Mouse (Mus musculus): ENCODE measurements around the gene Kndc1. TPM values are rescaled to one million over a fixed set of nuclear protein-coding genes. Genes with fewer than 3 reads are reported as not detected.

Gene Kndc1
- polyA plus RNA-seq, 1 experiment from 2014 or later = not detected

DNA sequence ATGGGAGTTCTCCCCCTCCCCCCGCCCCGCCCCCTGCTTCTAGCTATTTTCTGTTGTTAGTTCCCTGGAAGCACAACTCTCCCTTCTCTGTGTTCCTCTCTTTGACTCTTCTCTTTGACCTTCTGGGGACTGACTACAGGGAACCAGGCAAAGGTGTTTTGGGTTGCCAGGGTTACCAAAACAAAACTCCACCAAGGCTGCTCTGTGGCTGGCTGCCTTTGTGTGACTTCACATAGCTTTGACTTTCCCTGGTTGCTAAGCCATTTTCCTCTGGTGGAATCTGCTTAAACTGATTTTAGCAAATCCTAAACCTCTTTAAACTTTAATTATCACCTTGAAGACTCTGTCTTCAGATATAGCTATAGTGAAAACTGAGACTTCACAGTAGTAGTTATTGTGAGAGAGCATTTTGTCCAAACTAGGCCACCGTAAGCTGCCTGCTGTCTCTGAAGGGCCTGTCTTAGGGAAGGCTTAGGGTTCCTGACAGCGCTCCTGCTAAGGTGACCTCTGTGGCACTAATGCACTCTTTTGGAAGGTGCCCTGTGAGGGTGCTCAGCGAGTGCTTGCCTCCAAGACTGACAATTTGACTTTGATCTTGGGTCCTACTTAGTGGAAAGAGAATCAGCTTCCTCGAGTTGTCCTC lies 57.6 kb downstream of the Kndc1 start:
- Histone ChIP-seq H3K79me2 (ENCODE audit: inconsistent target) (no peaks in the 10 kb centered on the region; the same call in 1 of the 2 replicates), H3K36me3 (ENCODE audit: inconsistent target) (no peaks in the 10 kb centered on the region), H3K4me3 (ENCODE audit: inconsistent target) (no peak overlapping the region), H3K27ac (no peak overlapping the region)
- 88% methylated on average over 6 of the region's 6 CpGs for whole genome bisulfite sequencing (ENCODE audit: missing documents)

DNA sequence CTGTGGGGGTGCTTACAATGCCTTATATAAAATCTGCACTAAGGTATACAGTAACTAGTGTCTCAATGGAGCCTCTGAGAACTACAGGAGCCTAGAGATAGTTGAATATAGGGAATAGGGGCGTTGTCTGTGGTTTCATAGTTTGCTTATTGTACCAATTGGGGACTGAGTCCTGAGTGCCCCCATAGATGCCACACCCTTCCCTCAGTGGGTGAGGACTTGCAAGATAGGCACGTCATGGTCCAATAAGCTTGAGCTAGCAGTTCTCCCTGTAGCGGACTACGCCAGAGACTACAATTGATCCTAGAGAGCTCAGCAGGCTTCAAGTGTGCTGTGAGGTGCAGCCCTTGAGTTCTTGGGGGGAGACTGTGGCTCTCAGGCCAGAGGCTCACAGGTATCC lies 61.0 kb downstream of the Kndc1 start:
- Histone ChIP-seq H3K27ac (no peak overlapping the region), H3K79me2 (ENCODE audit: inconsistent target) (no peaks in the 10 kb centered on the region; the same call in 1 of the 2 replicates), H3K36me3 (ENCODE audit: inconsistent target) (no peaks in the 10 kb centered on the region), H3K4me3 (ENCODE audit: inconsistent target) (no peak overlapping the region)
- 98% methylated on average over 4 of the region's 4 CpGs for WGBS (ENCODE audit: missing documents)

DNA sequence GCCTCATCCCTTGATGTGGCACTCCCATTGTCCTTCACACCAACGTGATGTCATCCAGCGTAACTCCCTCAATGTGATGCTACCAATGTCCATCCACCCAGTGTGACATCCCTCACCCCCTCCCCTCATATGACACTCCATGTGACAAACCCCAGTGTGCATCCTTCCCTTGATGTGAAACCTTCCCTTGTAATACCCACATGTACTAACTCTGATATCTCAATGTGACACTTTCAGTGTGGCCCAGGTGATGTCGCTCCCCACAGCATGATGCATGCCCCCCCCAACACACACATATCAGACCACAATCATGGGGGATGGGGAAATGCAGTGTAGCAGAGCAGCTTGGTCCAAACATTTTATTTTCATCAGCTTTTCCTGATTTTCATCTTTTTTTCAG lies 62.2 kb downstream of the Kndc1 start:
- no peaks in the 10 kb centered on the region for H3K36me3 ChIP-seq (ENCODE audit: inconsistent target)
- no peak overlapping the region for H3K4me3 ChIP-seq (ENCODE audit: inconsistent target)
- H3K79me2 ChIP-seq (ENCODE audit: inconsistent target) = no peaks in the 10 kb centered on the region; the same call in 1 of the 2 replicates
- 92% methylated on average over 3 of the region's 3 CpGs for WGBS (ENCODE audit: missing documents)
- no peak overlapping the region for H3K27ac ChIP-seq

DNA sequence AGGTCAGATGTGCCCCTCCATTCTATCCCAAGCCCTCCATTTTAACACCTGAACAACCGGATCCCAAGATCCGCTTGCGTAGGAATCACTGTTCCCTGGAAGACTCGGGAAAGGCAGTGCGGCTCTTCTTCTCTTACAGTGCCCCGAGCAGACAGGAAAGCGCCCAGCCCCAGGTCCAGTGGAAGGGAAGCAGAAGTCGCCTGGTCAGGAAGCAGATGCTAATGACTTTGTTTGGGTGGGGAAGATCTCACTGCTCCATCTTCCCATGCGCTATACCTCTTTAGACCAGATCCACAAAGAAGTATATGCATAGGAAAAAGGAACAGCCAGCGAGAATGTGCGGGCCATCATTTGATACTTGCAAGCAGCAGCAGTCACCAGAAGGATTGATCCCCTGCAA lies 62.9 kb downstream of the Kndc1 start:
- Histone ChIP-seq H3K4me3 (ENCODE audit: inconsistent target) (no peak overlapping the region), H3K79me2 (ENCODE audit: inconsistent target) (no peaks in the 10 kb centered on the region), H3K36me3 (ENCODE audit: inconsistent target) (no peaks in the 10 kb centered on the region), H3K27ac (no peak overlapping the region)
- 6% methylated on average over 11 of the region's 11 CpGs for WGBS (ENCODE audit: missing documents)

DNA sequence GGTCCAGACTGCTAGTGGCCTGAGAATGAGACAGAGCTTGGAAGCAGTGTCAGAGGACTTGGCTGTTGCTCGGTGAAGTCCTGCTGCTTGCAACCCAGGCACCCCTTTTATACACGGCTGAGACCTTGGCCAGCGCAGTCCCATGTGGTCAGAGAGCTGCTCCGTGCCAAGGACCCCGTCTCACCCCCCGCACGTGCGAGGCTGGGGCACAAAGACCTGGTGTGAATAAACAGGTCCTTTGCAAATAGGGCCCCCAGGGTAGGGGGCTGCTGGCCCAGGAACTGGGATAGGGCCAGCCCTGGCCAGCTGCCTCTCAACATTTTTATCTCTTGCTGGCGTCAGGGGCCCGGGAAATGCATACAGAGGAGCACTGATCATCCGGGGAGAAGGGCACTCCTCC lies 63.5 kb downstream of the Kndc1 start:
- Histone ChIP-seq H3K36me3 (ENCODE audit: inconsistent target) (no peaks in the 10 kb centered on the region), H3K79me2 (ENCODE audit: inconsistent target) (no peaks in the 10 kb centered on the region), H3K27ac (no peak overlapping the region), H3K4me3 (ENCODE audit: inconsistent target) (no peak overlapping the region)
- WGBS (ENCODE audit: missing documents) = 47% methylated on average over 11 of the region's 11 CpGs

DNA sequence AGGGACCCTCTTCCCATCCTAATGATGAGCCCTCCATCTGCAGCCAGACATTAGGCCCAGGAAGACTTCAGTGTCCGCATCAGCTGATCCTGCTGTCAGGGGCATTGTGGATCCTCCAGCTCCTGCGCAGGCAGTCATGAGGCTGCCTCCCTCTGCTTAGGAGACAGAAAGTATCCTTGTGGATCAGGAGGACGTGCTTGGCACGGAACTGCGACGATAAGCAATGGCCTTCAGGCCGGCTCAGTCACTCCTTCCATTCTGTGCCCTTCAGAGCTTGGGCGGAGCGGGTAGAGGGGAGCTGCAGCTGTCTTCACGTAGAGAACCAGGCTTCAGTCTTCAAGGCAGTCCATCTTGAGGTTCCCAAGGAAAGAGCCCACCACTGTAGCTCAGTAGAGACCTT lies 66.6 kb downstream of the Kndc1 start:
- no peak overlapping the region for H3K27ac ChIP-seq
- no peak overlapping the region for H3K4me3 ChIP-seq (ENCODE audit: inconsistent target)
- WGBS (ENCODE audit: missing documents) = 91% methylated on average over 10 of the region's 10 CpGs
- no peaks in the 10 kb centered on the region for H3K79me2 ChIP-seq (ENCODE audit: inconsistent target)
- H3K36me3 ChIP-seq (ENCODE audit: inconsistent target) = no peaks in the 10 kb centered on the region

DNA sequence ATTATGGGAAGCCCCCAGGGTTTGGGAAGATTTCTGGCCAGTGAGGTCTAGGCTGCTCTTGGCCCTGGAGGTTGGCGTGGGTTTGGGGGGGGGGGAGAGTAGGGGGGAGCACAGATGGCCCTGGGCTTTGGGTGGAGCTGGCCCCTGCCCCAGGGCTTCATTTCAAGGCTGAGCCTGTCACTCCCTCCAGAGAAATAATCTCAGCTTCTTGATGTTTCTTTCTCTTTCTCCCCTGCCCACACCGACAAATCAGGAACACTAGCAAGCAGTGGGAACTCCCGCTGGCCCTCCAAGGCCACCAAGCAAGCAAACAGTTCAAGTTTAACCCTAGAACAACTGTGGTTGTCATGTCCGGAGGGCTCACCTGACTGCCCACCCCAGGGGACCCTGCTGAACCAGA lies 69.3 kb downstream of the Kndc1 start:
- Histone ChIP-seq H3K4me3 (ENCODE audit: inconsistent target) (no peak overlapping the region), H3K27ac (no peak overlapping the region), H3K79me2 (ENCODE audit: inconsistent target) (no peaks in the 10 kb centered on the region), H3K36me3 (ENCODE audit: inconsistent target) (no peaks in the 10 kb centered on the region)
- 71% methylated on average over 3 of the region's 4 CpGs for WGBS (ENCODE audit: missing documents)

DNA sequence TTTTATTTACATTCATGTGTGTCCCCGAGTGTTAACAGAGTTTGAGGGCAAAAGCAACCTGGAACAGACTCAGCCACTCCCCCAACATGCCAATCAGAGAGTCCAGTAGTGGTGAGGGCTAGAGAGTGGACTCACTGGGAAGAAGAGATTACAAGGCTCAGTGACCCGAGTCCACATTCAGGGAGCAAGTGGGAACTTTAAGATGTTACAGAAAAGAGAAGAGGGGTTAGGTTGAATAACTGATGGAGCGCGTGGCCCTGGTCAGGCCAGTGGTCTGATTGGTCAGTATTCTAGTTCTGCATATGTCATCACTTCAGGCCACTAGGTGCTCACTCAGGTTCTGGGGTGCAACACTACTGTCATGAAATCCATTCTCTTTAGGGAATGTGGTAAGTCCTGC lies 72.7 kb downstream of the Kndc1 start:
- 55% methylated on average over 4 of the region's 4 CpGs for WGBS (ENCODE audit: missing documents)
- Histone ChIP-seq H3K4me3 (ENCODE audit: inconsistent target) (no peak overlapping the region), H3K79me2 (ENCODE audit: inconsistent target) (no peaks in the 10 kb centered on the region), H3K36me3 (ENCODE audit: inconsistent target) (no peaks in the 10 kb centered on the region), H3K27ac (no peak overlapping the region)

DNA sequence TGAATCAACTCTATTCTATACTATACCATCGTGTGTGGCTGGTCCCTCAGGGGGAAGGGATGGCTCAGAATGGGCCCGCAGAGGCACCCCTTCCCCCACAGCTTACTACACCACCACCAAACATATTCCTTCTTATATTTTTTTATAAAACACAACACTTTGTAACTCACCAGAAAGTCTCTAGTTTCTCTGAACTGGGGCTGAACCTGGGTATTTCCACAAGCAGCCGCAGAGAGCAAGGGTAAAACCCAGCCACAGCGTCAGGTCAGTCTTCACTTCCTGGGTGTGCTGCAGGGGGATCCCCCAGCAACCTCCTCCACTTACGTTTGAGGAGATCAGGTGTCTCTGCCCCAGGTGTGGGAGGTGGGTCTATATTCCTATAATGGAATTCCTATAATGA lies 73.9 kb downstream of the Kndc1 start:
- Histone ChIP-seq H3K4me3 (ENCODE audit: inconsistent target) (no peak overlapping the region), H3K79me2 (ENCODE audit: inconsistent target) (no peaks in the 10 kb centered on the region), H3K27ac (no peak overlapping the region), H3K36me3 (ENCODE audit: inconsistent target) (no peaks in the 10 kb centered on the region)
- WGBS (ENCODE audit: missing documents) = 61% methylated on average over 4 of the region's 5 CpGs

DNA sequence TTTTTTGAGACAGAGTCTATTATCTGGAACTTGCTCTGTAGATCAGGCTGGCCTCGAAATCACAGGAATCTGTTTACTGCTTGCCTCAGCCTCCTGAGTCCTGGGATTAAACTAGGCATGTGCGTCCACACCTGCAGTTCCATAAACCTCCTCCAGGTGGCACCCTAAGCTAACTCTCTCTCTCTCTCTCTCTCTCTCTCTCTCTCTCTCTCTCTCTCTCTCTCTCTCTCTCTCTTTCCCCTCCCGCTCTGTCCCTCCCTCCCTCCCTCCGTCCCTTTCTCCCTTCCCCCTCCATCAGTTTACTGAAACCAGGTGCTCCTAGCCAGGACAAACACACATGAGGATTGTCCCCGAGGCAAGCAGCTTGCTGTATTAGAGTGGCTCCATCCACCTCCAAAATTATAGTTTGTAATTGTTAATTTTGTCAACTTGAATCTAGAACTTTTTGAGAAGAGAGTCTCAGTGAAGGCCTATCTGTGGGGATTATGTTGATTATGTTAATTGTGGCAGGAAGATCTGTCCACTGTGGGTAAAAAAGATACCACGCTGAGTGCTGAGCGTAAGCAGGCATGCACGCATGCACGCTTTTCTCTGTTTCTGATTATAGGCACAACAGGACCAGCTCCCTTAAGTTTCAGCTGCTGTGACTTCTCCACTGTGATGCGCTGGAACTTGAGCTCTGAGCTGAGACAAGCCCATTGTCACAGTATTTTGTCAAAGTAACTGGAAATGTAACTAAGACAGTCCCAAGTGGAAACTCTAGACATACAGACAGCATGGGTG lies 75.0 kb downstream of the Kndc1 start:
- Histone ChIP-seq H3K79me2 (ENCODE audit: inconsistent target) (no peaks in the 10 kb centered on the region), H3K27ac (peak overlapping the region; percentile 99), H3K36me3 (ENCODE audit: inconsistent target) (no peaks in the 10 kb centered on the region), H3K4me3 (ENCODE audit: inconsistent target) (no peak overlapping the region)
- WGBS (ENCODE audit: missing documents) = 47% methylated on average over 5 of the region's 10 CpGs

DNA sequence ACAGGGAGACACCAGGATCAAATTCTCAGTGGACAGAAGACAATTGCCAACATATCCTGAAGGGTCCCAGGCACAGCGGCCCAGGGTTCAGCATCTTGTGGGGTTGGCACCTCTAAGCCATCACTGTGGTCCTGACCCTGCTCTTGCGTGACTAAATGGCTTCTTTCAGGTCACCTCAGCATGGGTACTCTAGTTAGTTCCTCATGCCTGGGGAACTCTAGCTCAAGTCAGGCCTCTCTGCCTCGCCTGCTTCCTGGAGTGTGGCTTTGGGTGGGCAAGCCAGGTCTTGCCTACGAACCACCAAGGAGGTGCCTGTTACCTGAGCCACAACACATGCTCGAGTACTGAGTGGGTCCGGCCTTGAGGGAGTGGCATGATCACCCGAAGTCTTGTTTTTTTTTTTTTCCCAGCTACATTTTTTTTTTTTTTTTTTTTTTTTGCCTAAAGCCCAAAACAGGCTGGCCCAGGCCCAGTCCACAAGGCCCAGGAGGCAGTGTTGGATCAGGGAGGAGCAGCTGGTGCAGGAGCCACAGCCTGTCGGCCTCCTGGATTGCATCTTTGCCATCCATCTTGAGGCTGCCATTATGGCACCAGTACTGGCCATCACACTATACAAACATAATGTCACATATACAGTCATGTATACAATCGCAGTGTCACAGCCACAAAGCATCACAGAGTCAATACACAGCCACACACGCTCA lies 75.9 kb downstream of the Kndc1 start:
- Histone ChIP-seq H3K4me3 (ENCODE audit: inconsistent target) (no peak overlapping the region), H3K79me2 (ENCODE audit: inconsistent target) (no peaks in the 10 kb centered on the region), H3K36me3 (ENCODE audit: inconsistent target) (no peaks in the 10 kb centered on the region), H3K27ac (peak overlapping the region; percentile 99)
- 70% methylated on average over 7 of the region's 10 CpGs for WGBS (ENCODE audit: missing documents)

DNA sequence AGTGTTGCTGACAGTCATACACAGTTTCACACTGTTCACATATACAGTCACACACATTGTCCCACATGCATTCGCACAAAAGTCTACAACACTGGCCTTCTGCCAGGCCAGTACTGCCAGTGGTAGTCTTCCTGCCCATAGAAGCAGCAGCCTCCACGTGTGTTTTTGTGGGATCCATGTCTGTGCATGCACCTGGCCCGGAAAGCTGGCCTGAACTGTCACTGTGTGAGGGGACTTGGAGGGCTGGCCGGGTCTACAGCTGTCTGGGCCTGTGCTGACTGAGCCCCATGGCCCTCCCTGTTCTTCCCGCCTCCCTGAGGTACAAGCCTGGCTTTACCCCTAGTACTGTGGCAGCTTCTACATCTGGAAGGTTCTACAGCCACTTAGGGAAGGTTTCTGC lies 76.5 kb downstream of the Kndc1 start:
- Histone ChIP-seq H3K36me3 (ENCODE audit: inconsistent target) (no peaks in the 10 kb centered on the region), H3K4me3 (ENCODE audit: inconsistent target) (no peak overlapping the region), H3K79me2 (ENCODE audit: inconsistent target) (no peaks in the 10 kb centered on the region), H3K27ac (peak overlapping the region; percentile 99)
- WGBS (ENCODE audit: missing documents) = 26% methylated on average over 5 of the region's 5 CpGs

DNA sequence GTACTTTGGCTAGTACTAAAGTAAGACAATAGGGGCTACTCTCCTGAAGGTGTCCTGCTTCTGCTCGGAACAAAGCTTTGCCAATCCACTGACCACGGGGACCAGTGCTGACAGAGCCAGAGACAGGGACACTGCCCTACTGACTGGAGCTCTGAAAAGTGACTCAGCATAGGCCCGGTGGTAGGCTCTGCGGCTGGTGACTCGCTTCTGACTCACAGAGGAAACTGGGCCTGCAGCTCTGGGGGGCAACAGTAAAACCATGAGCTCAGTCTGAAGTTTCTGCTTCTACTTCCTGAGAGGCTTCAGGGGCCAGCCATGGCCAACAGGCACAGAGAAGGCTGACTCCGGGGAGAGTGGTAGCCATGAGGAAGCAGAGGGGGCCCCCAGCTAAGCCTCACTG lies 76.9 kb downstream of the Kndc1 start:
- Histone ChIP-seq H3K36me3 (ENCODE audit: inconsistent target) (no peaks in the 10 kb centered on the region), H3K4me3 (ENCODE audit: inconsistent target) (no peak overlapping the region), H3K79me2 (ENCODE audit: inconsistent target) (no peaks in the 10 kb centered on the region), H3K27ac (peak overlapping the region; percentile 99)
- WGBS (ENCODE audit: missing documents) = 0% methylated on average over 6 of the region's 6 CpGs

DNA sequence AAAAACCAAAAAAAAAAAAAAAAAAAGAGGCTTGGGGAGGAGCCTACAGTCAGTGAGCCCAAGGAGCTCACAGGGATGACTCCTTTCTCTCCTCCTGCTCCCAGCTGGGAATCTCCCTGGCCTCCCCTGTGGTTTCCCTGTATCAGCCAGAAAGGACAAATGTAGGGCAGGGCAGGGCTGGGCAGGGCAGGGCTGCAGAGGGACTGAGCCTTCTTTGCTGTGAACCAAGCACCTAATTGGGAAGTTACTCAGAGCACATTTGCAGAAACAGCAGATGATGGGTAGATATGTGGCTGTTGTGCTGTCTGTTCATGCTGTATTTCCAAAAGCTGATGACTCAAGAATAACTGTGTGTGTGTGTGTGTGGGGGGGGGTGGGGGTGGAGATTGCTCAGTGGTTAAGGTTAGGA lies 78.4 kb downstream of the Kndc1 start:
- Histone ChIP-seq H3K27ac (peak overlapping the region; percentile 99), H3K4me3 (ENCODE audit: inconsistent target) (no peak overlapping the region), H3K36me3 (ENCODE audit: inconsistent target) (no peaks in the 10 kb centered on the region), H3K79me2 (ENCODE audit: inconsistent target) (no peaks in the 10 kb centered on the region)

DNA sequence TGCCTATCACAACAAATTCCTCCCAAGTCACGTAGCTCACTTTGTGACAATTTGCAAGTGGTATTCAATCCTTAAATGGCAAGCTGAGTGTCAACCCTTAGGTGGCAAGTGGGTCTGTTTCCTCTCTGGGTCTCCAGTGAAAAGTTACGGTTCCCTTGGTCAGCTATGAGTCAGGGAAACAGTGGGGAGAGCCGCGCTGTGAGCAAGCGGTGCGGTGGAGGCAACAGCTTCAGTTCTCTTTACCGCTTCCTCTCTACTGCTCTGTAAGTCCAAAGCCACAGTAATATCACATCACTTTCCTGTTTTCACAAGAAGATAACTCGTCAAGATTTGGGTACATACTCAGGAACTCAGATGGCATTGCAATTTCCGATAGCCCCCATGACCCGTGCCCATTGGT lies 79.8 kb downstream of the Kndc1 start:
- Histone ChIP-seq H3K27ac (peak overlapping the region; percentile 99), H3K4me3 (ENCODE audit: inconsistent target) (no peak overlapping the region), H3K79me2 (ENCODE audit: inconsistent target) (no peaks in the 10 kb centered on the region), H3K36me3 (ENCODE audit: inconsistent target) (no peaks in the 10 kb centered on the region)
- under 1% methylated on average over 10 of the region's 10 CpGs for WGBS (ENCODE audit: missing documents)
